Mouse (Mus musculus) heart, embryonic 14.5 days (tissue): Measurements from ENCODE around the gene Pml. TPM values are rescaled to one million over a fixed set of nuclear protein-coding genes. Genes with fewer than 3 reads are reported as not detected.
A peak's percentile ranks its signal among the peaks of the same experiment; 100 is the strongest.

Experiments
- ATAC-seq: fragments of 200-750 bp; cut with Nextera tagmentation; 2 replicates; pipeline ENCODE4 v1.8.0; 2017; ENCODE audit warnings: low read depth, moderate TSS enrichment; ENCODE audit not compliant: insufficient number of reproducible peaks, insufficient read depth, low FRiP score
- H3K27ac ChIP-seq, 2 experiments: fragments of 200-500 bp in 1 of 2; fragments of 300-500 bp in 1 of 2; sonication (generic) in 1 of 2; replicated peaks in 1 of 2; 2 replicates each; pipeline ENCODE4 v1.5.1; 2012 to 2014; ENCODE audit warnings: low read depth in 2 of 2, low read length in 2 of 2, control low read depth in 1 of 2, mild to moderate bottlenecking in 1 of 2, mixed read lengths in 1 of 2; ENCODE audit not compliant: control insufficient read depth in 1 of 2, insufficient read depth in 1 of 2
- H3K27me3 ChIP-seq: fragments of 300-500 bp; sonication (generic); 2 replicates; pipeline ENCODE4 v1.6.1; 2014; ENCODE audit warnings: mild to moderate bottlenecking, low read length, control low read depth; ENCODE audit not compliant: control insufficient read depth, insufficient read depth
- H3K36me3 ChIP-seq: fragments of 300-500 bp; sonication (generic); 2 replicates; pipeline ENCODE4 v1.6.1; 2014; ENCODE audit warnings: mild to moderate bottlenecking, control low read depth, low read length, mixed read lengths; ENCODE audit not compliant: control insufficient read depth, insufficient read depth
- H3K4me1 ChIP-seq, 2 experiments: fragments of 200-500 bp in 1 of 2; fragments of 300-500 bp in 1 of 2; sonication (generic) in 1 of 2; 2 replicates each; pipeline ENCODE4 v1.6.1; 2012 to 2014; ENCODE audit warnings: low read length in 2 of 2, control low read depth in 1 of 2, mixed read lengths in 1 of 2; ENCODE audit not compliant: control insufficient read depth in 2 of 2, insufficient read depth in 2 of 2
- H3K4me2 ChIP-seq: fragments of 300-500 bp; sonication (generic); 2 replicates; pipeline ENCODE4 v1.6.1; 2014; ENCODE audit warnings: mild to moderate bottlenecking, low read length
- H3K4me3 ChIP-seq, 2 experiments: fragments of 200-500 bp in 1 of 2; fragments of 300-500 bp in 1 of 2; sonication (generic) in 1 of 2; 2 replicates each; pipeline ENCODE4 v1.5.1; 2012 to 2014; ENCODE audit warnings: low read length in 2 of 2, mild to moderate bottlenecking in 2 of 2, control low read depth in 1 of 2, low read depth in 1 of 2, moderate library complexity in 1 of 2; ENCODE audit not compliant: control insufficient read depth in 1 of 2, insufficient read depth in 1 of 2
- H3K9ac ChIP-seq: fragments of 300-500 bp; sonication (generic); 2 replicates; pipeline ENCODE4 v1.6.1; 2014; ENCODE audit warnings: mild to moderate bottlenecking, low read length
- H3K9me3 ChIP-seq: fragments of 300-500 bp; sonication (generic); 2 replicates; pipeline ENCODE4 v1.6.1; 2016; ENCODE audit warnings: low read length, control low read depth; ENCODE audit not compliant: control insufficient read depth
- WGBS: fragments of 180-500 bp; shearing (Covaris S2); extraction: QIAGEN DNeasy Blood & Tissue Kit; methylation state at CpG from one replicate; pipeline ENCODE4 v1.1.7; 2014; 5-methylcytosine and 5-hydroxymethylcytosine counted together
- polyA plus RNA-seq: library from polyadenylated mRNA; unstranded; fragments of >200 nt; fragmentation: Nextera tagmentation; extraction: Ambion mirVana; gene quantifications from 2 replicates; pipeline ENCODE4 v1.2.1, GENCODE M21; 2014

The Pml gene
- polyA plus RNA-seq, 1 experiment from 2014 or later: 11.0 TPM

GRCm38 (mm10) chr9:58232374-58232773 is 17.2 kb downstream of the Pml start:
- peaks cover 68% of the 10 kb centered on the region for H3K36me3 ChIP-seq
- H3K4me2 ChIP-seq: no peak overlapping the region
- no peaks in the 10 kb centered on the region for H3K9me3 ChIP-seq
- H3K27ac ChIP-seq: peak overlapping the region; percentile 24 to 72
- H3K9ac ChIP-seq: no peak overlapping the region
- WGBS: 52% methylated on average over 5 of the region's 5 CpGs
- no peaks in the 10 kb centered on the region for H3K27me3 ChIP-seq
- no peak overlapping the region for H3K4me3 ChIP-seq
- ATAC-seq: 0 out of 2 replicates have a peak, but pooled peaks have one; percentile 11
- H3K4me1 ChIP-seq: peaks cover 0 to 6% of the 10 kb centered on the region in 2 experiments; a peak in 1 of 4 replicates

- Histone ChIP-seq H3K4me3 (no peak overlapping the region), H3K27me3 (no peaks in the 10 kb centered on the region), H3K9ac (no peak overlapping the region), H3K4me2 (no peak overlapping the region), H3K9me3 (no peaks in the 10 kb centered on the region), H3K4me1 (peaks cover 0 to 6% of the 10 kb centered on the region in 2 experiments; a peak in 1 of 4 replicates), H3K27ac (peak overlapping the region; percentile 24 to 72; a peak in 3 of 4 replicates), H3K36me3 (peaks cover 72% of the 10 kb centered on the region)
- WGBS: 64% methylated on average over 6 of the region's 6 CpGs
- no peak for ATAC-seq
Observed at GRCm38 (mm10) chr9:58231746-58232145, 17.8 kb downstream of the Pml start.

- Histone ChIP-seq H3K27ac (no peak overlapping the region), H3K27me3 (no peaks in the 10 kb centered on the region), H3K9me3 (no peaks in the 10 kb centered on the region), H3K4me3 (no peak overlapping the region), H3K36me3 (peaks cover 77% of the 10 kb centered on the region), H3K9ac (no peak overlapping the region), H3K4me2 (no peak overlapping the region), H3K4me1 (peaks cover 0 to 12% of the 10 kb centered on the region in 2 experiments; a peak in 1 of 4 replicates)
- no peak for ATAC-seq
- WGBS: 95% methylated on average over 9 of the region's 9 CpGs
Observed at GRCm38 (mm10) chr9:58228777-58229466, 20.7 kb downstream of the Pml start.

- Histone ChIP-seq H3K27me3 (no peaks in the 10 kb centered on the region), H3K9me3 (no peaks in the 10 kb centered on the region), H3K27ac (no peak overlapping the region), H3K4me1 (peaks cover 0 to 6% of the 10 kb centered on the region in 2 experiments; a peak in 1 of 4 replicates), H3K9ac (no peak overlapping the region), H3K4me2 (no peak overlapping the region), H3K4me3 (no peak overlapping the region), H3K36me3 (peaks cover 85% of the 10 kb centered on the region)
- ATAC-seq: no peak
- 62% methylated on average over 9 of the region's 9 CpGs for WGBS
Observed at GRCm38 (mm10) chr9:58225915-58226913, 23.4 kb downstream of the Pml start.

- no peak overlapping the region for H3K9ac ChIP-seq
- H3K27me3 ChIP-seq: no peaks in the 10 kb centered on the region
- peaks cover 83% of the 10 kb centered on the region for H3K36me3 ChIP-seq
- H3K9me3 ChIP-seq: no peaks in the 10 kb centered on the region
- H3K4me2 ChIP-seq: no peak overlapping the region
- H3K4me3 ChIP-seq: no peak overlapping the region
- WGBS: 90% methylated on average over 2 of the region's 2 CpGs
- H3K4me1 ChIP-seq: peaks cover 0 to 6% of the 10 kb centered on the region in 2 experiments; a peak in 1 of 4 replicates
- ATAC-seq: no peak
- no peak overlapping the region for H3K27ac ChIP-seq
Observed at GRCm38 (mm10) chr9:58224356-58224755, 25.2 kb downstream of the Pml start.

GRCm38 (mm10) chr9:58220218-58220903 is 29.2 kb downstream of the Pml start:
- no peak overlapping the region for H3K27ac ChIP-seq
- no peak overlapping the region for H3K4me3 ChIP-seq
- H3K36me3 ChIP-seq: peaks cover 61% of the 10 kb centered on the region
- no peaks in the 10 kb centered on the region for H3K9me3 ChIP-seq
- no peaks in the 10 kb centered on the region for H3K27me3 ChIP-seq
- peaks cover 0 to 2% of the 10 kb centered on the region in 2 experiments; a peak in 1 of 4 replicates for H3K4me1 ChIP-seq
- ATAC-seq: no peak
- no peak overlapping the region for H3K4me2 ChIP-seq
- 66% methylated on average over 24 of the region's 24 CpGs for WGBS
- H3K9ac ChIP-seq: no peak overlapping the region

GRCm38 (mm10) chr9:58218539-58218938 is 31.0 kb downstream of the Pml start:
- Histone ChIP-seq H3K9me3 (no peaks in the 10 kb centered on the region), H3K36me3 (peaks cover 43% of the 10 kb centered on the region), H3K4me2 (no peak overlapping the region), H3K4me1 (peaks cover 8 to 15% of the 10 kb centered on the region in 2 experiments), H3K27ac (no peak overlapping the region), H3K27me3 (no peaks in the 10 kb centered on the region), H3K4me3 (no peak overlapping the region), H3K9ac (no peak overlapping the region)
- 90% methylated on average over 3 of the region's 3 CpGs for WGBS
- no peak for ATAC-seq
